Mouse (Mus musculus) lung, adult 2 months (tissue): ENCODE measurements around the gene Nbl1. TPM values are rescaled to one million over a fixed set of nuclear protein-coding genes. Genes with fewer than 3 reads are reported as not detected.

Source experiments
- DNase-seq: peaks from one replicate; pipeline ENCODE4 v3.0.0; 2022
- H3K4me1 ChIP-seq: fragments of 200-500 bp; 2 replicates; pipeline ENCODE4 v1.6.1; 2011; ENCODE audit warnings: low read length; ENCODE audit not compliant: control insufficient read depth, insufficient read depth
- H3K4me3 ChIP-seq: fragments of 200-500 bp; replicated peaks from 2 replicates; pipeline ENCODE3; 2011; ENCODE audit warnings: low read depth, mild to moderate bottlenecking, control low read depth, low read length; ENCODE audit errors: extremely low read depth
- CTCF ChIP-seq: fragments of 200-500 bp; IDR thresholded peaks from 2 replicates; pipeline ENCODE4 v1.5.1; 2011; ENCODE audit warnings: mild to moderate bottlenecking, low read length, control low read depth; ENCODE audit not compliant: insufficient read depth
- POLR2A ChIP-seq: fragments of 200-500 bp; IDR thresholded peaks from 2 replicates; pipeline ENCODE4 v1.6.1; 2011; ENCODE audit warnings: low read depth, mild to moderate bottlenecking, control low read depth, low read length, borderline replicate concordance; ENCODE audit errors: extremely low read depth
- WGBS: fragments of 180-500 bp; shearing (Covaris S2); methylation state at CpG from one replicate; pipeline ENCODE4 v1.1.7; 2018; 5-methylcytosine and 5-hydroxymethylcytosine counted together
- polyA plus RNA-seq: library from polyadenylated mRNA; depleted of rRNA; stranded (reverse); fragments of >200 nt; gene quantifications from 2 replicates; pipeline ENCODE4 v1.2.3, GENCODE M21; 2012; rRNA removed

Nbl1 gene
- polyA plus RNA-seq, 1 experiment: 330 TPM

DNA sequence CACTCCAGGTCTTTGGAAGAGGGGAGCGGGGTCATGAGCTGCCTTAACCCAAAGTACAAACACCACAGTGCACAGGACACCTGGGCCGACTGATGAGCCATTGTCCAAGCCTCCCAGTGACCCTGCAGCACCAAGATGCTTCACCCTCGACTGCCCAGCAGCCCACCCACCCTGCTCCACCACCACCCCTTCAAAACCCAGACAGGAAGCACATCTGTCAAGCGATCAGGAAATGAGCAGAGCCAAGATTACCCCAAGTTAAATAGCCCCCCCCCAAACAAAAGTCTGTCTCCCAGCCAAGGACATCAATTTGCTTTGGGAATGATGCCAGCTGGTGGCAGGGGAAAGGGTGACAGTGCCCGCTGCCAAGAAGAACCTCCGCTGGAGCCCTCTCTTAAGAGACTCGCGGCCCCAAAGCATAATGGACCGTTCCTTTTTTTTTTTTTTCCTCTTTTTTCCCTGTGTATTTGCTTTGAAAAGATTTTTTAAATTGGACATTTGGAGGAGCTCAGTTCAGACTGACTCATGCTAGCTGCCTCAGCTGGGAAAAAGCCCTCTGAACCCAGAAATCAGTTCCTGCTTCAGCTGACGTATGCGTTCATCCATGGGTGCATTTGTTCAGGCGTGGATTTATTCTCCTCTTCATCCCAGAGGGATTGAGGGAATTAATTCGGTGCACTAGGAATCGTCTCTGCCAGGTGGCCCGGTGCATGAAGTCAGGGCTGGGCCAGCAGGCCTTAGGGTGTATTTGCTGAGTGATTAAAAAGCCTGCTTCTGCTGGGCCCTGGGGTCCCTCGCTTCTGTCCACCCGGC is 54.8 kb downstream of the Nbl1 start:
- Histone ChIP-seq H3K4me3 (no peak overlapping the region), H3K4me1 (peaks cover 7% of the 10 kb centered on the region; the same call in 1 of the 2 replicates)
- 42% methylated on average over 17 of the region's 17 CpGs for WGBS
- no peak for TF ChIP-seq CTCF
- DNase-seq: no peak

DNA sequence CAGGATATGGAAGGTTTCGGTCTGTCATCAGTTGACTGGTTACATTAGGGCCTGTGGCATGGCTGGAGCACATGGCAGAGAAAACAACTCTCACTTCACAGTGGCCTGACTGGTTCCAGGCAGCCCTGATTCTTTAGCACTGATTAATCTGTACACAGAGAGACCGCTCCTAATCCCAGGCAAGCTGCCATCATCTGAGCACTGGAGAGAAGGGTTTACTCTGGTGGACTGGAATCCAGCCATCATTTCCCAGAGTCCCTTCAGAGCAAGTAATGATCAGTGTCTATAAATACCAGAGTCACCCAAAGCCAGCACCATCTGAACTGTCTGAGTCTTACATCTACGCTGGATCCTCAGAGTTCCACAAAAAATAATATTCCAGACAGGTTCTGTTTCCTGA is 57.0 kb downstream of the Nbl1 start:
- no peak for DNase-seq
- TF ChIP-seq POLR2A (no peak), CTCF (no peak)
- Histone ChIP-seq H3K4me3 (no peak overlapping the region), H3K4me1 (peaks cover 7% of the 10 kb centered on the region; the same call in 1 of the 2 replicates)
- WGBS: 70% methylated on average over 3 of the region's 3 CpGs

- WGBS: 91% methylated on average over 3 of the region's 3 CpGs
- DNase-seq: no peak
- TF ChIP-seq CTCF (no peak), POLR2A (no peak)
- peaks cover 7% of the 10 kb centered on the region; the same call in 1 of the 2 replicates for H3K4me1 ChIP-seq
- no peak overlapping the region for H3K4me3 ChIP-seq
These were observed 57.9 kb downstream of the Nbl1 start for GRCm38 (mm10) chr4:139034942-139035341.

DNA sequence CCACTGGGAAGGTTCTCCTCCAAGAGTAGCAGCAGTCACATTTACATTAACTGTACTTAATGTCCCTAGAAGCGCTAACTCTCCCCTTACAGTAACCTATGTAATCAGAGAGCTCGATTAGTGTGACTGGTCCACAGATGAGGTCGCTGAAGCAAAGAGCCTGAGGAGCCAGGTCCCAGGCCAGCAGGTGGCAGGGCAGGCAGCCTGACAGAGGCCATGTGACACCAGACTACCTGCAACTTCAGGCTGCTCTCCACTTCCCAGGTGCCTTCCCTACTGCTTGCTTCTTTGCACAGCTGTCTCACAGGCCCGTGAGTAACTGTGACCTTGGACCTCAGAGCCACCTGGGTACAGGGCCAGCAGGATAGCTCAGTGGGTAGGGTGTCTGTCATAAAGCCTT is 58.3 kb downstream of the Nbl1 start:
- WGBS: 55% methylated on average over 4 of the region's 4 CpGs
- DNase-seq: no peak
- Histone ChIP-seq H3K4me1 (peaks cover 7% of the 10 kb centered on the region; the same call in 1 of the 2 replicates), H3K4me3 (no peak overlapping the region)
- no peak for TF ChIP-seq POLR2A
- TF ChIP-seq CTCF: no peak

DNA sequence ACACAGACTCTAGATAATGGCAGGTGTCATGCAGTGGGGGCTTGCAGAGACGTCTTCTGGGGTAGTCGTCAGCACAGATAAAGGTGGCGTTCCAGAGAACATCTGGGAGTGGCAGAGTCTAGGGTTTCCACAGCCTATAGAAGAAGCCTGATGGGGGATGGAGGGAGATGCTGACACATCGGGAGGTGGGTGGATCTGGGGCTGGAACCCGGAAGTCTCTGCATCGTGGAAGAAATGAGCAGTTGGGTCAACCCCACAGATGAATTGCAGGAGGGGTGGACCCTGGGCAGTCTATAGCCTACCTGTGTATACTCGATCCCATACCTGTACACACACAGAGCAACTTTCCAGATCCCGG is 58.8 kb downstream of the Nbl1 start:
- Histone ChIP-seq H3K4me1 (peaks cover 7% of the 10 kb centered on the region; the same call in 1 of the 2 replicates), H3K4me3 (no peak overlapping the region)
- TF ChIP-seq POLR2A (no peak), CTCF (no peak)
- no peak for DNase-seq
- WGBS: 77% methylated on average over 8 of the region's 8 CpGs

DNA sequence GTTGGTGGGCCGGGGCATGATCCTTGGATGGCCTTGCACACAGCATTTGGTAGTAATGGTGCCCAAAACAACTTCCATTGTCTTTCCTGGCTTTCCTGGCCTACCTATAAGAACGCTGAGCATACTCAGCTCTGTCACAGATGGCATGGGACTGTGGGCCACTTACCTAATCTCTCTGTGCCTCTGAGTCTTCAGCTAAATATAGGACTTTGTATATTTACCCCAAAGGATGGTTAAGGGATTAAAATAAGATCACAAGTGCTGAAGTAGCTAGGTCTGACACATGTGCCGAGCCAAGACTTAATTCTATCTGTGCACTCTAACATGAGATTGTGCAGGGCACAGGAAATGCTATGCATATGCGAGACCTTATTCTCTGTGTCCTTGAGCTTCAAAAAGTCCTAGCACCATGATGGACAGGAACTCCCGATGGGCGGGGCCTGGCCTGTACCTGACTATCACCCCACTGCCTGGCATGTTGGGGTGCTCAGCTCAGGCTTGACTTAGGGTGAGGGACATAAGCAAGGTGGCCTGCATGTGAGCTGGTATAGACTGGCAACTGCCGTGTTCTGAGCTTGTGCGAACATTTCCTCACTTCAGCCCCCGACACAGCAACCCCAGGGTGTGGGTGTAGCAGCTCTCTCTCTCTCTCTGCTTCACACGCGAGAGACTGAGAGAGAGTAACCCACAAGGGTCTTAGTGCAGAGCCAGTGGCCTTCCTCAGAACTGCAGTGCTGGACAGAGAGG is 59.4 kb downstream of the Nbl1 start:
- TF ChIP-seq CTCF: no peak
- no peak for TF ChIP-seq POLR2A
- DNase-seq: no peak
- Histone ChIP-seq H3K4me1 (peaks cover 6% of the 10 kb centered on the region; the same call in 1 of the 2 replicates), H3K4me3 (no peak overlapping the region)
- WGBS: 82% methylated on average over 11 of the region's 11 CpGs

DNA sequence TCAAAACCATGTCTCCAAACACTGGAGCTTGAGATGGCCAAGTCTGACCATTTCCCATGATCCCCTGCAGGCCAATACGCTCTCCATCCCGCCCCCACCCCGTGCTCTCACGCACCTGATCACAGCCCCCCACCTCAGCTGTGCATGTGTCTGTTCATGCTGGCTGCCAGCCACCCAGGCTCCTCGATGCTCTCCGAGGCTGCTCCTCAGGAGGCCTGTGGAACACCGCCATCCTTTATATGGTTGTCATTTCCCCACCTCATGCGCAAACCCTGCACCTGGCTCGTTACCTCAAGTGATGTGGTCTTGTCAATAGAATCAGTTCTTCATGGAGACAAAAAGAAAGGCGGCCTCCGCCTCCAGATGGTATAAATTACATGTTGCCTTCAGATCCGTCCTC is 60.3 kb downstream of the Nbl1 start:
- TF ChIP-seq CTCF: no peak
- WGBS: 89% methylated on average over 12 of the region's 12 CpGs
- no peak overlapping the region for H3K4me3 ChIP-seq
- H3K4me1 ChIP-seq: no peaks in the 10 kb centered on the region
- DNase-seq: no peak

Other genes starting within 250 kb of the Nbl1 start
- gene Pla2g5, start 229.5 kb downstream of the Nbl1 start, polyA plus RNA-seq: 0.57 and 1.3 TPM in 2 replicates
- gene Gm13030, start 219.0 kb downstream of the Nbl1 start, polyA plus RNA-seq: not detected in 2 replicates
- gene Pla2g2e, start 215.1 kb downstream of the Nbl1 start, polyA plus RNA-seq: 1.2 and 2.2 TPM in 2 replicates
- 8.4 and 9.1 TPM in 2 replicates for gene Otud3, start 179.0 kb downstream of the Nbl1 start, polyA plus RNA-seq
- gene Rnf186, start 125.9 kb downstream of the Nbl1 start, polyA plus RNA-seq: 74.5 and 93.5 TPM in 2 replicates
- gene Tmco4, start 120.1 kb downstream of the Nbl1 start, polyA plus RNA-seq: 14.7 and 15.1 TPM in 2 replicates
- gene Htr6, start 17.4 kb downstream of the Nbl1 start, polyA plus RNA-seq: 0.19 and 0.22 TPM in 2 replicates
- 29.7 and 37.7 TPM in 2 replicates for gene Minos1, start 38.1 kb upstream of the Nbl1 start, polyA plus RNA-seq
- gene Capzb, start 99.9 kb upstream of the Nbl1 start, polyA plus RNA-seq: 152 and 172 TPM in 2 replicates
- gene Pqlc2, start 217.7 kb upstream of the Nbl1 start, polyA plus RNA-seq: 28.1 and 34.0 TPM in 2 replicates
- 30.9 and 32.4 TPM in 2 replicates for gene Akr7a5, start 217.8 kb upstream of the Nbl1 start, polyA plus RNA-seq